Mouse (Mus musculus): ENCODE measurements at regions not wholly inside any gene's neighbourhood (a gene's known extent, or its start where the extent isn't known, plus 50 kb on each side); places are given as distances from the start of the nearest gene placed in this dataset.

DNA sequence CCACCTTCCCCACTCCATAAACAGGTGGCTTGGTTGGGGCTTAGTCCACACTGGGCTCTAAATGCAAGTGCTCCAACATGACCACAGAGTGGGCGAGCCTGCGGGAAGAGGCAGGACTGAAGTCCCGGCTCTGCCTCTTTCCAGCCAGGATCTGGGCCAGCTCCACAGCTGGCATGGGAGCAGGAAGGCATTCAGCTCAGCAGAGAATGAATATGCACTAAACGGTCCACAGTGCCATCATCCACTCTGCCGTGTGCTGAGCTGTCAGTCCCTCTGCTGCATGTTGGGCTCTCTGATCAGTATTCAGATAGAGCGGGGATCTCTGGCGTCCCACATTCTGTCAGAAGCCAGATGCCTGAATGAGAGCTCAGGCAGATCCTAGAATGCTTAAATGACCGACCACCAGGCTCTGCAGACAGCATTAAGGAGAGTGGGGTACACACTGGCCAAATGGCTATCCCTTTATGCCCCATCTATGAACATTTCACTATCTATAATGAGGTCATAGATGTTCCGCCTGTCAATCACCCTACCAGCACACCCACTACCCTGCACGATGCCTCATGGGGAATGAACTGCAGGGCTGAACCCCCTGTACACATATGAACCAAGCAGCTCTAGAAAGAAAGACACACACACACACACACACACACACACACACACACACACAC lies 317.3 kb downstream of the Ptpru start:
- Histone ChIP-seq H3K4me1 (ENCODE audit: control insufficient read depth in 1 of 2, insufficient read depth in 2 of 2) (no peaks in the 10 kb centered on the region; a peak in 1 of 4 replicates), H3K79me2 (replicated peaks; ENCODE audit: control insufficient read depth, extremely low read depth, insufficient read depth, poor library complexity, severe bottlenecking) (no peaks in the 10 kb centered on the region), H3K27ac (ENCODE audit: insufficient read depth, low read depth) (no peak overlapping the region), H3K9me3 (replicated peaks; ENCODE audit: low read length) (no peaks in the 10 kb centered on the region), H3K4me3 (replicated peaks in 1 of 3; ENCODE audit: low read depth in 2 of 3, low read length in 2 of 3, poor library complexity in 1 of 3) (no peak overlapping the region), H3K36me3 (replicated peaks in 1 of 2; ENCODE audit: control insufficient read depth in 1 of 2, insufficient read depth in 1 of 2, low read length in 1 of 2) (no peaks in the 10 kb centered on the region), H3K27me3 (replicated peaks) (peaks cover 88% of the 10 kb centered on the region), H3K4me2 (ENCODE audit: insufficient read depth, low read depth, poor library complexity, severe bottlenecking) (no peak overlapping the region), H3K9ac (ENCODE audit: insufficient read depth, low read depth) (no peak overlapping the region)
- DNase-seq (ENCODE audit: extremely low read depth): no peak
- in situ Hi-C loops (cut with MboI; ENCODE audit: low pct_ligation_motif_present, low pct_unique_long_range_greater_than_20kb, low sequenced_read_pairs) (no loop called here), dilution Hi-C loops (cut with MboI; ENCODE audit: extremely low pct_ligation_motif_present, extremely low pct_unique_long_range_greater_than_20kb, low sequenced_read_pairs) (no loop called here)
- TF ChIP-seq MAZ (IDR thresholded peaks at IDR 0.05; ENCODE audit: low read depth, low read length) (no peak), BHLHE40 (IDR thresholded peaks at IDR 0.05; ENCODE audit: low read depth, low read length) (no peak), CTCF (conservative IDR thresholded peaks at IDR 0.05 in 1 of 2, IDR thresholded peaks at IDR 0.05 in 1 of 2; ENCODE audit: low read depth in 2 of 2, low read length in 2 of 2) (no peak), MYC (IDR thresholded peaks at IDR 0.05; ENCODE audit: low read depth, low read length) (no peak), TBP (conservative IDR thresholded peaks at IDR 0.05; ENCODE audit: low read depth, low read length) (no peak), MEF2A (IDR thresholded peaks at IDR 0.05; ENCODE audit: borderline replicate concordance, low read depth, low read length) (no peak), USF1 (IDR thresholded peaks at IDR 0.05; ENCODE audit: low read depth, low read length) (no peak), ZKSCAN1 (IDR thresholded peaks at IDR 0.05; ENCODE audit: borderline replicate concordance, low read depth, low read length) (no peak), JUN (IDR thresholded peaks at IDR 0.05; ENCODE audit: insufficient read depth, low read depth, low read length) (no peak), E2F4 (IDR thresholded peaks at IDR 0.05; ENCODE audit: insufficient replicate concordance, low read depth, low read length) (no peak), PAX5 (IDR thresholded peaks at IDR 0.05; ENCODE audit: low read length) (no peak)

- Histone ChIP-seq H3K79me2 (replicated peaks; ENCODE audit: control insufficient read depth, extremely low read depth, insufficient read depth, poor library complexity, severe bottlenecking) (no peaks in the 10 kb centered on the region), H3K36me3 (replicated peaks in 1 of 2; ENCODE audit: control insufficient read depth in 1 of 2, insufficient read depth in 1 of 2, low read length in 1 of 2) (no peaks in the 10 kb centered on the region), H3K27ac (ENCODE audit: insufficient read depth, low read depth) (no peak overlapping the region), H3K9ac (ENCODE audit: insufficient read depth, low read depth) (no peak overlapping the region), H3K27me3 (replicated peaks) (peaks cover 88% of the 10 kb centered on the region), H3K4me3 (replicated peaks in 1 of 3; ENCODE audit: low read depth in 2 of 3, low read length in 2 of 3, poor library complexity in 1 of 3) (no peak overlapping the region), H3K4me1 (ENCODE audit: control insufficient read depth in 1 of 2, insufficient read depth in 2 of 2) (no peaks in the 10 kb centered on the region; a peak in 1 of 4 replicates), H3K4me2 (ENCODE audit: insufficient read depth, low read depth, poor library complexity, severe bottlenecking) (no peak overlapping the region), H3K9me3 (replicated peaks; ENCODE audit: low read length) (no peaks in the 10 kb centered on the region)
- TF ChIP-seq CHD1 (IDR thresholded peaks at IDR 0.05; ENCODE audit: low read depth, low read length) (no peak), RCOR1 (conservative IDR thresholded peaks at IDR 0.05; ENCODE audit: low read depth, low read length) (no peak), SIN3A (IDR thresholded peaks at IDR 0.05; ENCODE audit: low read length) (no peak), ZNF384 (IDR thresholded peaks at IDR 0.05; ENCODE audit: low read depth, low read length) (no peak), JUN (IDR thresholded peaks at IDR 0.05; ENCODE audit: insufficient read depth, low read depth, low read length) (no peak), NRF1 (IDR thresholded peaks at IDR 0.05; ENCODE audit: low read depth, low read length) (no peak), MAX (IDR thresholded peaks at IDR 0.05; ENCODE audit: low read length) (no peak), HCFC1 (IDR thresholded peaks at IDR 0.05; ENCODE audit: low read depth, low read length) (no peak)
- dilution Hi-C loops (cut with MboI; ENCODE audit: extremely low pct_ligation_motif_present, extremely low pct_unique_long_range_greater_than_20kb, low sequenced_read_pairs): no loop called here
- DNase-seq (ENCODE audit: extremely low read depth): no peak
- in situ Hi-C loops (cut with MboI; ENCODE audit: low pct_ligation_motif_present, low pct_unique_long_range_greater_than_20kb, low sequenced_read_pairs): no loop called here
Observed at GRCm38 (mm10) chr4:131521307-131521651, 316.8 kb downstream of the Ptpru start.

All from CH12.LX (cell line).